Mouse (Mus musculus) heart, embryonic 11.5 days (tissue): ENCODE measurements around the gene Gpx4. TPM values are rescaled to one million over a fixed set of nuclear protein-coding genes. Genes with fewer than 3 reads are reported as not detected.

Source experiments
- ATAC-seq: fragments of 200-750 bp; cut with Nextera tagmentation; replicated peaks from 2 replicates; pipeline ENCODE4 v1.8.0; 2017; ENCODE audit warnings: moderate library complexity; ENCODE audit not compliant: insufficient number of reproducible peaks, low FRiP score, low TSS enrichment
- H3K27ac ChIP-seq: fragments of 300-500 bp; sonication (generic); 2 replicates; pipeline ENCODE4 v1.5.1; 2014; ENCODE audit warnings: mild to moderate bottlenecking, low read depth, low read length
- H3K27me3 ChIP-seq: fragments of 300-500 bp; sonication (generic); 2 replicates; pipeline ENCODE4 v1.6.1; 2014; ENCODE audit warnings: mild to moderate bottlenecking, low read length, mixed read lengths; ENCODE audit not compliant: control insufficient read depth, insufficient read depth
- H3K36me3 ChIP-seq: fragments of 300-500 bp; sonication (generic); 2 replicates; pipeline ENCODE4 v1.6.1; 2014; ENCODE audit warnings: mild to moderate bottlenecking, low read length, moderate library complexity, mixed read lengths; ENCODE audit not compliant: control insufficient read depth, insufficient read depth
- H3K4me1 ChIP-seq: fragments of 300-500 bp; sonication (generic); 2 replicates; pipeline ENCODE4 v1.6.1; 2014; ENCODE audit warnings: low read length; ENCODE audit not compliant: control insufficient read depth, insufficient read depth
- H3K4me2 ChIP-seq: fragments of 300-500 bp; sonication (generic); 2 replicates; pipeline ENCODE4 v1.6.1; 2014; ENCODE audit warnings: mild to moderate bottlenecking, moderate library complexity
- H3K4me3 ChIP-seq: fragments of 300-500 bp; sonication (generic); 2 replicates; pipeline ENCODE4 v1.5.1; 2014; ENCODE audit warnings: low read depth, low read length
- H3K9ac ChIP-seq: fragments of 300-500 bp; sonication (generic); 2 replicates; pipeline ENCODE4 v1.6.1; 2014; ENCODE audit warnings: mild to moderate bottlenecking, low read depth, low read length, moderate library complexity
- H3K9me3 ChIP-seq: fragments of 300-500 bp; sonication (generic); replicated peaks from 2 replicates; pipeline ENCODE4 v1.6.1; 2016; ENCODE audit warnings: low read length; ENCODE audit not compliant: control insufficient read depth
- WGBS: fragments of 180-500 bp; shearing (Covaris S2); extraction: QIAGEN DNeasy Blood & Tissue Kit; methylation state at CpG from one replicate; pipeline ENCODE4 v1.1.7; 2014; ENCODE audit not compliant: insufficient replicate concordance; 5-methylcytosine and 5-hydroxymethylcytosine counted together
- polyA plus RNA-seq: library from polyadenylated mRNA; unstranded; fragments of >200 nt; fragmentation: Nextera tagmentation; extraction: Ambion mirVana; gene quantifications from 2 replicates; pipeline ENCODE4 v1.2.1, GENCODE M21; 2014

The Gpx4 gene
- polyA plus RNA-seq, 1 experiment from 2014 or later = 711 TPM

DNA sequence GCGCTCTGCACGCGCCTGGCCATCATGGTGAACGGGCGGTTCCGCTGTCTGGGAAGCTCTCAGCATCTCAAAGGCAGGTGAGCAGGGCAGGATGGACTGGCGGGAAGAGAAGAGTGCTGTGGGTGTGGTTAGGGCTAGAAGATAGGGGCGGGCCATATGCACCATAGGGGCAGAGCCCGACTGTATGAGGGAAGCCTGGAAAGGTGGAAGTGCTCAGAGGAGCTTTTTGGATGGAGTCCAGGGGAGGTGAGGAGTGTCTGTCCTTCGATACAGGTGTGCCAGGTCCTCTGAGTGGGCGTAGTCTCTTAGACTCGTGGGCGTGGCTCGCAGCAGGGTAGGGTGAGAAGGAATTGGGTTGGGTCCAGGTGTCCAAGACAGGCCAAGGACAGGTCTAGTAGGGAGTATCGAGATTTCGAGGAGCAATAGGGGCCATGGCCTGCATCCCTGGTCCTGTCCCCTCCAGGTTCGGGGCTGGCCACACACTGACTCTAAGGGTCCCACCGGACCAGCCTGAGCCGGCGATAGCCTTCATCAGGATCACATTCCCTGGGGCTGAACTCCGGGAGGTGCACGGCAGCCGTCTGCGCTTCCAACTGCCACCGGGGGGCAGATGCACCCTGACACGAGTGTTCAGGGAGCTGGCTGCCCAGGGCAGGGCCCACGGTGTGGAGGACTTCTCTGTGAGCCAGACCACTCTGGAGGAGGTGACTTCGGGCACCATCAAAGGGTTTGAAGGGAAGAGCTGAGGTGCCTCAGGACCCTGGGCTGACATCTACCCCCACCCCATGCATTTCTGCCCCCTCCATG is 32.3 kb upstream of the Gpx4 start:
- H3K27ac ChIP-seq = no peak overlapping the region
- peak overlapping the region; percentile 10; the same call in 1 of the 2 replicates for H3K4me3 ChIP-seq
- H3K4me2 ChIP-seq = peak overlapping the region; percentile 14; the same call in 1 of the 2 replicates
- no peak overlapping the region for H3K9ac ChIP-seq
- H3K36me3 ChIP-seq = peaks cover 12% of the 10 kb centered on the region
- H3K9me3 ChIP-seq = peaks cover 11% of the 10 kb centered on the region
- H3K4me1 ChIP-seq = peaks cover 21% of the 10 kb centered on the region
- ATAC-seq = no peak
- peaks cover 42% of the 10 kb centered on the region for H3K27me3 ChIP-seq
- WGBS = 19% methylated on average over 28 of the region's 28 CpGs

DNA sequence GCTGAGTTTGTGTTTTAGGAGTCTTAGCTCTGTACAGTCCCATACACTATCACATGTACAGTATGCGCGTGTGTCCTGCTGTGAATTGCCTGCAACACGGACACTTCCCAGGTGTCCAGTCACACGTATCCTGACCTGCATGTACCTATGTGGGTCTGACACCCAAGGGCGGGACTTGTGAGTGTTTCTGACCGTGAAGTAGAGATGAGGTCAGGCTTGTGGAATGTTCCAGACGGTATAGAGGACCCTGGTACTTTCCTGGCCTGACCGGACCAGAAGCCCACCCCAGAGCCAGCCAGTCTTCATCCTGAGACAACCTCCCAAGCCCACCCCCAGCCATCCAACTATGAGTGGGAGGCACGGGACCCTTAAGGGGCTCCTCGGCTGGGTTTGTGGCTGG is 31.4 kb upstream of the Gpx4 start:
- H3K9ac ChIP-seq = peak overlapping the region; percentile 39; the same call in 1 of the 2 replicates
- WGBS = 70% methylated on average over 10 of the region's 10 CpGs
- H3K27me3 ChIP-seq = peaks cover 42% of the 10 kb centered on the region
- peaks cover 7% of the 10 kb centered on the region for H3K9me3 ChIP-seq
- H3K36me3 ChIP-seq = peaks cover 9% of the 10 kb centered on the region
- no peak for ATAC-seq
- peaks cover 29% of the 10 kb centered on the region for H3K4me1 ChIP-seq
- H3K4me3 ChIP-seq = no peak overlapping the region
- no peak overlapping the region; the same call in 1 of the 2 replicates for H3K4me2 ChIP-seq
- no peak overlapping the region for H3K27ac ChIP-seq

DNA sequence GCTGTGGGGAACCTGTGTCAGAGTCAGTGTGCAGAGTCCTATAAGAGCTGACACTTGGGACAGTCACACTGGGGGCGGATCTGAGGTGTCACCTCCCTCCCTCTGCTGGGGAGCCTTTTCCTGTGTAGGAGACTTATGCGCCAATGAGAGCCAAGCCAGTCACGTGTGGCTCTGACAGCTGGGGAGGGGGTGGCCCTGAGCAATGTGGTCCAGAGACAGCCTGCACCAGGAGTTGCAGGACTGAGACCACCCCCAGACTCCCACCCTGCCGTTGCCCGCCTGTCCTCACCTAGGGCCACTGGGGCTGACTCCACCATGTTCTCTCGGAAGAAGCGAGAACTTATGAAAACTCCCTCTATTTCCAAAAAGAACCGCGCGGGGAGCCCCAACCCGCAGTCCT is 30.5 kb upstream of the Gpx4 start, which contains the start of gene Arhgap45:
Gene Arhgap45 (plus strand): TSS at position 143 of the 400 bp plus-strand sequence.
- Histone ChIP-seq H3K4me2 (peak within 1 kb of the TSS; percentile 1), H3K27ac (no peak within 1 kb of the TSS), H3K4me3 (no peak within 1 kb of the TSS), H3K4me1 (peaks cover 31% of the 10 kb centered on the region), H3K9ac (peak within 1 kb of the TSS; percentile 39; the same call in 1 of the 2 replicates), H3K27me3 (peaks cover 42% of the 10 kb centered on the region), H3K36me3 (peaks cover 2% of the 10 kb centered on the region; the same call in 1 of the 2 replicates), H3K9me3 (no peaks in the 10 kb centered on the region)
- WGBS = 57% methylated on average over 11 of the region's 11 CpGs
- ATAC-seq = no peak

DNA sequence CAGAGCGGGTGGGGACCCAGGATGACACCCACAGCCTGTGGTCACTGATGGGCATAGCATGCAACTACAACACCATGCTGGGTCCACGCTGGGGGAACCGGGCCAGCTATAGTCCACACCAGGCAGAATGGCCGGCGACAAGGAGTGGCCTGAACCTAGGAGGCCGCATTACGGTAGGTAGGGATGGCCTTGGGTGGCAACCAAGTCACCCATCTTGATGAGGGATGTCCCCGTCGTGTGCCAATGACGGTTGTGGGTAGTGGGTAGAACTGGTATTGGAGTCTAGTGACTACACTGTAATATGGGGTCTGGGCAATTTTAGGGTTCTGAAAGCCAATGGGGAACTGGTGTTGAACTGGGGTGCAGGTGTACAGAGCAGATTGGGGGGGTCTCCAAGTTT is 30.0 kb upstream of the Gpx4 start:
- Histone ChIP-seq H3K36me3 (no peaks in the 10 kb centered on the region), H3K4me2 (peak overlapping the region; percentile 1; the same call in 1 of the 2 replicates), H3K9me3 (no peaks in the 10 kb centered on the region), H3K4me3 (no peak overlapping the region), H3K27ac (no peak overlapping the region), H3K4me1 (peaks cover 31% of the 10 kb centered on the region), H3K27me3 (peaks cover 40% of the 10 kb centered on the region), H3K9ac (no peak overlapping the region)
- no peak for ATAC-seq
- 87% methylated on average over 10 of the region's 10 CpGs for WGBS

DNA sequence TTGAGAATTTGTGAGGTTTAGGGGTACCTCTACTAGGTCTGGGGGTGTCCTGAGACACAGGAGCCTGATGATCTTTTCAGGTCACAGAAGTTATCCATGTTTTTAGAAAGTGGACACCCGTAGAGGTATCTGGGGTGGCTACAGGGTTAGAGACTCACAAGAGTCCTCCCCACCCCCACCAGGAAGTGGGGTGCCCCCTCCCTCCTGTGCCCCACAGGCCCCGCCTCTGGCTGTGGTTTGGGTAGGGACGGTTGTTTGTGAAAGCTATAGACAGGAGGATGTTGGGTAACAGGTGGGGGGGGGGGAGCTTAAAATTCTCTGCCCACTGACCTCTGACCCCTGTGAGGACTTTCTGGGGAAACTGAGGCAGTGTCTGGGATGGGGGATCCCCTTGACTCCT is 29.6 kb upstream of the Gpx4 start:
- Histone ChIP-seq H3K36me3 (no peaks in the 10 kb centered on the region), H3K9ac (no peak overlapping the region), H3K27ac (no peak overlapping the region), H3K27me3 (peaks cover 36% of the 10 kb centered on the region), H3K9me3 (no peaks in the 10 kb centered on the region), H3K4me2 (no peak overlapping the region), H3K4me1 (peaks cover 31% of the 10 kb centered on the region), H3K4me3 (no peak overlapping the region)
- ATAC-seq = no peak
- 70% methylated on average over 3 of the region's 3 CpGs for WGBS

DNA sequence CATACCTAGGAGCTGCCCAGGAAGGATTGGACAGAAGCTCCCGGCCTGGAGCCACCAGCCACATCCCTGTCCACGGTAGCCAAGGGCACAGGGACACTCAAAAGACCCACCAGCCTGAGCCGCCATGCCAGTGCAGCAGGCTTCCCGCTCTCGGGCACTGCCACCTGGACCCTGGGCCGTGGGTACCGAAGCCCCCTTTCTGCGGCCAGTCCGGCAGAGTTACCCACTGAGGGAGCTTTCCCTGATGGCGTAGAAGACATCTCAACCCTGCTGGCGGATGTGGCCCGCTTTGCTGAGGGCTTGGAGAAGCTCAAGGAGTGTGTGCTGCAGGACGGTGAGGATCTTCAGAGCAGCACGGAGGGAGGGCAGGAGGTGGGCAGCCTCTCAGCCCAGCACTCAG is 29.2 kb upstream of the Gpx4 start:
- WGBS = 81% methylated on average over 14 of the region's 14 CpGs
- Histone ChIP-seq H3K27me3 (peaks cover 32% of the 10 kb centered on the region), H3K4me1 (peaks cover 31% of the 10 kb centered on the region), H3K4me2 (no peak overlapping the region), H3K9ac (no peak overlapping the region; the same call in 1 of the 2 replicates), H3K27ac (no peak overlapping the region), H3K9me3 (no peaks in the 10 kb centered on the region), H3K36me3 (no peaks in the 10 kb centered on the region), H3K4me3 (no peak overlapping the region)
- no peak for ATAC-seq

DNA sequence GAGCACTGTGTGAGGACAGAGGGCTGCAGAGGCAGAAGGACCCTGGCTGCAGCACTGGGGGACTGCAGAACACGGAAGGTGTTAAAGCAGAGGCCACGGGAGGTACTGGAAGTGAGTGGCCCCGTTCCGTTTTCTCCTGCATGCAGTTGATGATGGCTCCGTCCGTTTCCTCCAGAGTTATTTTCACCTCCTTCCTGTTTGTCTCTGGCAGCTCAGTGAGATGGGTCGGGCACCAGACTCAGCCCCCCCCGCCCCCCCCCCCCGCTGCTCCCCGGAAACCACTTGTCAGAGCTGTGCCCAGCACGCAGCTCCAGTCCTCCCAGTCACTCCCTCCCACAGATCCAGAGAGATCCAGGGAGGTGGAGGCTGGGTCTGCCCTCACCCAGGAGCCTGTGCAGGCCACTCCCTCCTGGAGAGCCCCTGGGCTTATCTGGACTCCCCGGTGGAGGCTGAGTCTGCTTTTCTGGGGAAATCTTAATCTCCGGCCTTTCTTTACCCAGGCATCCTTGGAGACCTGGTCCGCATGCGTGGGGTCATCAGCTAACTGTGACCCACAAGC is 28.1 kb upstream of the Gpx4 start:
- Histone ChIP-seq H3K4me2 (peak overlapping the region; percentile 63), H3K9me3 (no peaks in the 10 kb centered on the region), H3K4me1 (peaks cover 31% of the 10 kb centered on the region), H3K27ac (peak overlapping the region; percentile 73), H3K9ac (peak overlapping the region; percentile 70), H3K27me3 (peaks cover 21% of the 10 kb centered on the region), H3K4me3 (peak overlapping the region; percentile 39), H3K36me3 (no peaks in the 10 kb centered on the region)
- 0% methylated on average over 15 of the region's 15 CpGs for WGBS
- ATAC-seq = peak; percentile 39; the same call in 1 of the 2 replicates

DNA sequence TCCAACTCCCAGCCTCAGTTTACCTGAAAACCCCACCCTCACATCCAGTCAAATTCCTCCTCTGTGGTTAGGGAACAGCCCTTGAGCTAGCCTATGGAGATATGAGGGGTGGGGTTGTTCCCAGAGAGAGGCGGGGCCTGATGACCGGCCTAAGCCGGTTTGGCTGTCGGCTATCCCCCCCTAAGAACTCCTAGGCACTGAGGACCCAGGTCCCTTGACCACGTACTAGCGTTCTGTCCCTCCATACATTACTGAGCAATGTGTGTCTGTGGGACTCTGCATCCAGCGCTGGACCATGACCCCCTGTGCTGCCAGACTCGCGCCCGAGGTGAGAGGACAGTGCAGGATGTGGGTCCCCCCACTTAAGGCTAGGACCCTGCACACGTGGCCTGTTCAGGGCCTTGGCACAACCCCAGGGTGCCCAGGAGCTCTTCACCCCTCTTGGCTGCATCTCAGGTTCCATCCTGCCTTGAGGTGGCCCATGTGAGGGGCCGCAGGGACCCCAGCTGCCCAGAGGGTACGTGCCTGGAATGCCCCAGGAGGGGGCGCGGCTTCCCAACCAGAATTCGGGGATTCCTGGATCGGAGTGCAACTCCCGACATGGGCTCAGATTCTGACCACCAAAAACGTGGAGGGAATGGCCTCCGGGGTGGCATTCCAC is 27.4 kb upstream of the Gpx4 start:
- Histone ChIP-seq H3K27ac (peak overlapping the region; percentile 73), H3K4me3 (peak overlapping the region; percentile 39), H3K36me3 (no peaks in the 10 kb centered on the region), H3K9me3 (no peaks in the 10 kb centered on the region), H3K4me1 (peaks cover 31% of the 10 kb centered on the region), H3K27me3 (peaks cover 14% of the 10 kb centered on the region), H3K9ac (peak overlapping the region; percentile 70), H3K4me2 (peak overlapping the region; percentile 63)
- WGBS = 8% methylated on average over 20 of the region's 20 CpGs
- ATAC-seq = peak; percentile 52
